Mouse (Mus musculus): Measurements from ENCODE around the gene Oxa1l.

DNA sequence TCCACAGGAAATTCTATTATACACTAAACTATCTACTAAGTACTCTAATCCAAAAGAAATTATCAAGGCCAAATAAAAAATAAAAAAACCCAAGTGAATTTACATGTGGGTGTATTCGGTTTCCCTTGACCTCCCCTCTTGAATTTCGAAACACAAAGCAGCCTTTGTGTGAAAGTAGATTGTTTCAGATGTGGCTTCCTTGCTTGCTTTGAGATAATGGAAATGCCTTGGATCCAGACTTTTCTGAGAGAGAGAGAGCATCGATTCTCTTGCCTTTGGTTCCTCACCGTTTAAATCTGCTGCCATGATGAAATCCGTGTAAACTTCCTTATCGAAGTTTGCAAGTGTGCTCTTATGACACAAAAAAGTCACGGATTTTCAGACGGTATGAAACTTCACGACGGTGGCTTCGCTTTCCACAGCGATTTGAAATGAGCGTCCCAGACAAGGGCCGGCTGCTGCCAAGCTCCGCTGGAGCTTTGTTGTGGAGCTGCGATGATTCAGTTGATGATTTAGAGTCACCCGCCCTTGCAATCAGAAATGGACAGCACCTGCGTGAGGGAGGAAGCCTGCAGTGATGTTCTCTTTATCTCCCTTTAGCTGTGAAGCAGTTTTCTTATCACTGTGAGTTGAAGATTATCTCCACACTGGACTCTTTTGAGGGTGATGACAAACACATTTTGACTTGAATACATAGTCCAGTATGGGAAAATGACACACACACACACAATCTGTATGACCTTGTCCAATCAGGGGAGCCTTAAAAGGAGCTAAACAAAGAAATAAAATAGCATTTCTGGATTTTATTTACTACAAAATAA is 38.9 kb upstream of the Oxa1l start:
- TF ChIP-seq POLR2A (IDR thresholded peaks at IDR 0.05; ENCODE audit: insufficient read length, low read depth) (no peak), POLR2AphosphoS2 (IDR thresholded peaks at IDR 0.05; ENCODE audit: insufficient read length, low read depth) (no peak), E2F4 (IDR thresholded peaks at IDR 0.05; ENCODE audit: insufficient read depth) (no peak), CEBPB (IDR thresholded peaks at IDR 0.05; ENCODE audit: insufficient read depth, poor library complexity, severe bottlenecking) (no peak), MAX (IDR thresholded peaks at IDR 0.05; ENCODE audit: low read depth) (no peak), MYOG (IDR thresholded peaks at IDR 0.05; ENCODE audit: control insufficient read depth in 1 of 3, insufficient read depth in 1 of 3, insufficient read length in 2 of 3, low read depth in 2 of 3) (no peak)
